Mouse (Mus musculus): Measurements from ENCODE around the gene Tbc1d21.

- no peak for TF ChIP-seq POLR2A (IDR thresholded peaks at IDR 0.05; ENCODE audit: control insufficient read depth, extremely low read depth, insufficient read depth, low read length, poor library complexity)
- no peak for TF ChIP-seq CTCF (IDR thresholded peaks at IDR 0.05; ENCODE audit: borderline replicate concordance, control insufficient read depth, extremely low read depth, insufficient read depth, low read length, poor library complexity)
Observed at GRCm38 (mm10) chr9:58394605-58395004, 24.4 kb upstream of the Tbc1d21 start.

Measured in thymus, adult 2 months (tissue).